In the genomic region with DNA sequence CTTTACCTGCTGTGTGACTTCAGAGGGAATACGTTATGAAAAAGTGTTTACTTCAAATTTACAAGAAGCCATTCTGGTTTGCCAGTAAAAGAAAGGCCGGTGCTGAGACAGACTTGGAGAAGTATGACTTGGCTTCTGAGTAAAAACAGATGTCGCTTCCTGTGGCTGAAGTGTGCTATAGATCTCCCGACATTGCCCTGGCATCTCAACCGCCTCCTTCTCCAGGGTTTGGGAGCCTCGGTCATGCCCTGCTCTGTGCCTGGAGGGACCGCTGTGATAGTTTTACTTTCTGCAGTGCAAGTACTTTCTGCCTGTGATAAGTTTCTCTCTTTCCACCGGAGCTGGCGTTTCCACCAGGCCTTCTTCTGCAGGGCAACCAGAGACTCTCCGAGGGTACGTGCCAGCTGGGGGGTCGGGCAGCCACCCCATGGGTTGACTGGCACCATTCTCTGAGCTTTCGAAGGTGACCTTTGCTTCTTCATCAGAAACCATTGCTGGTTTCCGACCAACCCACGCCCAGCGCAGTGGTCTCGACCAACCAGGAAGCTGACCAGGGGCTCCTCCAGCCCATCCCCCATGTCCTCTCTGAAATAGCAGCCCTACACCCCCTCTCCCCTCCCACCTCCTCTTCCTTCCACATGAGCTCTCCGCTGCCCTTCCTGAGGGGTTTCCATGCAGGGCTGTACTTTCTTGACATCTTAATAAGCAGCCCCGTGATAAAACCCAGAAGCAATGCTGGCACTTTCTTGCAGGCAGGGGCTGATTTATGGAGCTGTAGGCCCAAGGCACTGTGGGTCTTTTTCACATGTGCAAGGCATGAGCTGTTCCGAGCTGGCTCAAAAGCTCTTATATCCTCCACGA, we compare ENCODE assay signal across 12 mouse cellular contexts. TPM values are rescaled to one million over a fixed set of nuclear protein-coding genes. Genes with fewer than 3 reads are reported as not detected.
A peak's percentile ranks its signal among the peaks of the same experiment; 100 is the strongest.
DNase-seq lines count a peak whose midpoint lies in the region; ATAC-seq lines count a peak whose summit lies in the region.
"Had no signal": no experiment of that assay in that cellular context is flagged by ENCODE, and none has a peak within 500 bp of the region (broad histone marks: within the 10 kb centered on the region; RNA-seq: fewer than 3 reads in every experiment).

No protein-coding gene starts in this region.

- H3K36me3 ChIP-seq in heart, embryonic 16.5 days (ENCODE audit: control insufficient read depth, insufficient read depth), result no peaks in the 10 kb centered on the region
- no peaks in the 10 kb centered on the region for H3K36me3 ChIP-seq in embryonic facial prominence, embryonic 12.5 days
- H3K36me3 ChIP-seq in limb, embryonic 12.5 days, result no peaks in the 10 kb centered on the region
- H3K36me3 ChIP-seq in forebrain, embryonic 13.5 days (ENCODE audit: poor library complexity, severe bottlenecking), result no peaks in the 10 kb centered on the region

- ATAC-seq in heart, embryonic 16.5 days (replicated peaks; ENCODE audit: extremely low read depth, insufficient read depth, low FRiP score), result no peak
- ATAC-seq in embryonic facial prominence, embryonic 12.5 days (ENCODE audit: insufficient number of reproducible peaks, insufficient read depth, low FRiP score, low TSS enrichment), result peak; percentile 81; the same call in 1 of the 2 replicates
- peak; percentile 90 for ATAC-seq in limb, embryonic 12.5 days (ENCODE audit: insufficient number of reproducible peaks, insufficient read depth, low FRiP score, low TSS enrichment, low read depth)
- ATAC-seq in forebrain, embryonic 13.5 days, result no peak

- DNase-seq in heart, adult 8-10 months (ENCODE audit: low spot score), result no peak
- peak; percentile 15 for DNase-seq in NIH3T3 (ENCODE audit: low read depth)
- no peak for DNase-seq in left cerebral cortex, postnatal 4 days
- DNase-seq in cerebellum, postnatal 14 days, result no peak
- DNase-seq: gastrocnemius, postnatal 10 days; kidney, postnatal 25 days; thymus, adult 2 months had no signal

- H3K9ac ChIP-seq in heart, embryonic 16.5 days (ENCODE audit: low read length), result no peak overlapping the region
- no peak overlapping the region for H3K9ac ChIP-seq in embryonic facial prominence, embryonic 12.5 days
- H3K9ac ChIP-seq in limb, embryonic 12.5 days (replicated peaks), result no peak overlapping the region
- H3K9ac ChIP-seq in forebrain, embryonic 13.5 days, result no peak overlapping the region

- H3K4me2 ChIP-seq in heart, embryonic 16.5 days (ENCODE audit: low read depth, low read length), result no peak overlapping the region
- H3K4me2 ChIP-seq in embryonic facial prominence, embryonic 12.5 days (replicated peaks), result peak overlapping the region; percentile 25; the same call in 1 of the 2 replicates
- peak overlapping the region; percentile 49 for H3K4me2 ChIP-seq in limb, embryonic 12.5 days
- H3K4me2 ChIP-seq in forebrain, embryonic 13.5 days, result no peak overlapping the region
- H3K4me2 ChIP-seq: midbrain, embryonic 11.5 days had no signal

- H3K4me1 ChIP-seq in heart, embryonic 16.5 days (ENCODE audit: control insufficient read depth, insufficient read depth, low read length), result no peaks in the 10 kb centered on the region
- peaks cover 16% of the 10 kb centered on the region for H3K4me1 ChIP-seq in embryonic facial prominence, embryonic 12.5 days
- H3K4me1 ChIP-seq in limb, embryonic 12.5 days (replicated peaks), result peaks cover 22% of the 10 kb centered on the region
- H3K4me1 ChIP-seq in forebrain, embryonic 13.5 days, result no peaks in the 10 kb centered on the region

- WGBS in heart, embryonic 16.5 days, result 66% methylated on average over 21 of the region's 21 CpGs
- WGBS in embryonic facial prominence, embryonic 12.5 days, result 45% methylated on average over 21 of the region's 21 CpGs
- 20% methylated on average over 21 of the region's 21 CpGs for WGBS in limb, embryonic 12.5 days
- WGBS in forebrain, embryonic 13.5 days, result 86% methylated on average over 21 of the region's 21 CpGs

- H3K9me3 ChIP-seq in heart, embryonic 16.5 days (replicated peaks; ENCODE audit: control insufficient read depth, low read length), result peaks cover 3% of the 10 kb centered on the region
- H3K9me3 ChIP-seq in embryonic facial prominence, embryonic 12.5 days, result peaks cover 6% of the 10 kb centered on the region; the same call in 1 of the 2 replicates
- H3K9me3 ChIP-seq in limb, embryonic 12.5 days, result peaks cover 14% of the 10 kb centered on the region
- H3K9me3 ChIP-seq in forebrain, embryonic 13.5 days (replicated peaks), result no peaks in the 10 kb centered on the region; the same call in 1 of the 2 replicates

- no peak overlapping the region for H3K4me3 ChIP-seq in heart, embryonic 16.5 days (ENCODE audit: low read length)
- H3K4me3 ChIP-seq in embryonic facial prominence, embryonic 12.5 days, result no peak overlapping the region
- peak overlapping the region; percentile 11; the same call in 1 of the 2 replicates for H3K4me3 ChIP-seq in limb, embryonic 12.5 days (replicated peaks)
- H3K4me3 ChIP-seq in forebrain, embryonic 13.5 days, result no peak overlapping the region

- 0 out of 2 replicates have a peak overlapping the region, but pooled peaks have one; percentile 41 for H3K27ac ChIP-seq in heart, embryonic 16.5 days (ENCODE audit: low read length)
- peak overlapping the region; percentile 78 for H3K27ac ChIP-seq in embryonic facial prominence, embryonic 12.5 days
- peak overlapping the region; percentile 97 for H3K27ac ChIP-seq in limb, embryonic 12.5 days
- no peak overlapping the region for H3K27ac ChIP-seq in forebrain, embryonic 13.5 days

- no peaks in the 10 kb centered on the region for H3K27me3 ChIP-seq in heart, embryonic 16.5 days (ENCODE audit: control insufficient read depth, insufficient read depth, low read length)
- H3K27me3 ChIP-seq in embryonic facial prominence, embryonic 12.5 days, result no peaks in the 10 kb centered on the region
- H3K27me3 ChIP-seq in limb, embryonic 12.5 days, result no peaks in the 10 kb centered on the region
- H3K27me3 ChIP-seq in forebrain, embryonic 13.5 days, result no peaks in the 10 kb centered on the region

- intact Hi-C loops in left cerebral cortex, postnatal 4 days (cut with DNase I), result no loop called here

RNA-seq across cellular contexts. Expression of gene Ing1, which starts 30.4 kb away (rescaled TPM):
- polyA plus RNA-seq in heart, embryonic 16.5 days (2015; fragmentation: Nextera tagmentation; extraction: Ambion mirVana), result 26.3 and 29.1 TPM in 2 replicates
- 10 to 100 TPM; 15.9 to 24.4 (median 19.9) TPM for total RNA-seq in heart, adult 8-10 months (2022)
- polyA plus RNA-seq in embryonic facial prominence, embryonic 12.5 days (2016; fragmentation: Nextera tagmentation; extraction: Ambion mirVana), result 39.7 and 47.4 TPM in 2 replicates
- 46.5 and 50.4 TPM in 2 replicates for polyA plus RNA-seq in limb, embryonic 12.5 days (2016; fragmentation: Nextera tagmentation; extraction: Ambion mirVana)
- total RNA-seq in left cerebral cortex, postnatal 4 days (2021), result 10 to 100 TPM; 61.3 to 65.7 TPM
- 43.5 and 47.3 TPM in 2 replicates for polyA plus RNA-seq in forebrain, embryonic 13.5 days (2015; fragmentation: Nextera tagmentation; extraction: Ambion mirVana)

RNA-seq across cellular contexts. Expression of gene Cars2, which starts 35.2 kb away (rescaled TPM):
- polyA plus RNA-seq in heart, embryonic 16.5 days (2015; fragmentation: Nextera tagmentation; extraction: Ambion mirVana), result 33.2 and 36.0 TPM in 2 replicates
- 10 to 100 TPM; 50.7 to 55.7 (median 53.7) TPM for total RNA-seq in heart, adult 8-10 months (2022)
- 21.6 and 22.9 TPM in 2 replicates for polyA plus RNA-seq in embryonic facial prominence, embryonic 12.5 days (2016; fragmentation: Nextera tagmentation; extraction: Ambion mirVana)
- 20.6 and 21.6 TPM in 2 replicates for polyA plus RNA-seq in limb, embryonic 12.5 days (2016; fragmentation: Nextera tagmentation; extraction: Ambion mirVana)
- total RNA-seq in left cerebral cortex, postnatal 4 days (2021), result 10 to 100 TPM; 33.4 to 37.2 TPM
- polyA plus RNA-seq in forebrain, embryonic 13.5 days (2015; fragmentation: Nextera tagmentation; extraction: Ambion mirVana), result 22.6 and 23.9 TPM in 2 replicates

RNA-seq across cellular contexts. Expression of gene Ankrd10, which starts 49.8 kb away (rescaled TPM):
- polyA plus RNA-seq in heart, embryonic 16.5 days (2015; fragmentation: Nextera tagmentation; extraction: Ambion mirVana), result 71.4 and 72.3 TPM in 2 replicates
- 10 to 100 TPM; 17.1 to 25.6 (median 19.4) TPM for total RNA-seq in heart, adult 8-10 months (2022)
- polyA plus RNA-seq in embryonic facial prominence, embryonic 12.5 days (2016; fragmentation: Nextera tagmentation; extraction: Ambion mirVana), result 112 and 119 TPM in 2 replicates
- 151 and 164 TPM in 2 replicates for polyA plus RNA-seq in limb, embryonic 12.5 days (2016; fragmentation: Nextera tagmentation; extraction: Ambion mirVana)
- 100 to 1,000 TPM in 1 of 2 experiments, 10 to 100 TPM in 1; 92.2 to 100 TPM for total RNA-seq in left cerebral cortex, postnatal 4 days (2021)
- polyA plus RNA-seq in forebrain, embryonic 13.5 days (2015; fragmentation: Nextera tagmentation; extraction: Ambion mirVana), result 113 and 117 TPM in 2 replicates

Comparison
In these comparisons a context has a peak if more than half of its experiments do, and no peak if none do; other contexts are left out.
1. ATAC-seq: peak in embryonic facial prominence, embryonic 12.5 days (single experiment) and limb, embryonic 12.5 days (single experiment); none in heart, embryonic 16.5 days (single experiment) and forebrain, embryonic 13.5 days (single experiment).
2. H3K4me2 ChIP-seq: peak in embryonic facial prominence, embryonic 12.5 days (single experiment) and limb, embryonic 12.5 days (single experiment); none in heart, embryonic 16.5 days (single experiment) and forebrain, embryonic 13.5 days (single experiment).